Mouse (Mus musculus) heart, embryonic 14.5 days (tissue): ENCODE data around the gene Tnnc1. TPM values are rescaled to one million over a fixed set of nuclear protein-coding genes. Genes with fewer than 3 reads are reported as not detected.

Experiments used
- ATAC-seq: fragments of 200-750 bp; cut with Nextera tagmentation; 2 replicates; pipeline ENCODE4 v1.8.0; 2017; ENCODE audit warnings: low read depth, moderate TSS enrichment; ENCODE audit not compliant: insufficient number of reproducible peaks, insufficient read depth, low FRiP score
- H3K27ac ChIP-seq, 2 experiments: fragments of 200-500 bp in 1 of 2; fragments of 300-500 bp in 1 of 2; sonication (generic) in 1 of 2; replicated peaks in 1 of 2; 2 replicates each; pipeline ENCODE4 v1.5.1; 2012 to 2014; ENCODE audit warnings: low read depth in 2 of 2, low read length in 2 of 2, control low read depth in 1 of 2, mild to moderate bottlenecking in 1 of 2, mixed read lengths in 1 of 2; ENCODE audit not compliant: control insufficient read depth in 1 of 2, insufficient read depth in 1 of 2
- H3K27me3 ChIP-seq: fragments of 300-500 bp; sonication (generic); 2 replicates; pipeline ENCODE4 v1.6.1; 2014; ENCODE audit warnings: mild to moderate bottlenecking, low read length, control low read depth; ENCODE audit not compliant: control insufficient read depth, insufficient read depth
- H3K36me3 ChIP-seq: fragments of 300-500 bp; sonication (generic); 2 replicates; pipeline ENCODE4 v1.6.1; 2014; ENCODE audit warnings: mild to moderate bottlenecking, control low read depth, low read length, mixed read lengths; ENCODE audit not compliant: control insufficient read depth, insufficient read depth
- H3K4me1 ChIP-seq, 2 experiments: fragments of 200-500 bp in 1 of 2; fragments of 300-500 bp in 1 of 2; sonication (generic) in 1 of 2; 2 replicates each; pipeline ENCODE4 v1.6.1; 2012 to 2014; ENCODE audit warnings: low read length in 2 of 2, control low read depth in 1 of 2, mixed read lengths in 1 of 2; ENCODE audit not compliant: control insufficient read depth in 2 of 2, insufficient read depth in 2 of 2
- H3K4me2 ChIP-seq: fragments of 300-500 bp; sonication (generic); 2 replicates; pipeline ENCODE4 v1.6.1; 2014; ENCODE audit warnings: mild to moderate bottlenecking, low read length
- H3K4me3 ChIP-seq, 2 experiments: fragments of 200-500 bp in 1 of 2; fragments of 300-500 bp in 1 of 2; sonication (generic) in 1 of 2; 2 replicates each; pipeline ENCODE4 v1.5.1; 2012 to 2014; ENCODE audit warnings: low read length in 2 of 2, mild to moderate bottlenecking in 2 of 2, control low read depth in 1 of 2, low read depth in 1 of 2, moderate library complexity in 1 of 2; ENCODE audit not compliant: control insufficient read depth in 1 of 2, insufficient read depth in 1 of 2
- H3K9ac ChIP-seq: fragments of 300-500 bp; sonication (generic); 2 replicates; pipeline ENCODE4 v1.6.1; 2014; ENCODE audit warnings: mild to moderate bottlenecking, low read length
- H3K9me3 ChIP-seq: fragments of 300-500 bp; sonication (generic); 2 replicates; pipeline ENCODE4 v1.6.1; 2016; ENCODE audit warnings: low read length, control low read depth; ENCODE audit not compliant: control insufficient read depth
- WGBS: fragments of 180-500 bp; shearing (Covaris S2); extraction: QIAGEN DNeasy Blood & Tissue Kit; methylation state at CpG from one replicate; pipeline ENCODE4 v1.1.7; 2014; 5-methylcytosine and 5-hydroxymethylcytosine counted together
- polyA plus RNA-seq: library from polyadenylated mRNA; unstranded; fragments of >200 nt; fragmentation: Nextera tagmentation; extraction: Ambion mirVana; gene quantifications from 2 replicates; pipeline ENCODE4 v1.2.1, GENCODE M21; 2014

The Tnnc1 gene
- polyA plus RNA-seq, 1 experiment from 2014 or later = 5,119 TPM

GRCm38 (mm10) chr14:31260374-31260773 is 52.3 kb downstream of the Tnnc1 start:
- peaks cover 67% of the 10 kb centered on the region for H3K36me3 ChIP-seq

GRCm38 (mm10) chr14:31260932-31261331 is 52.8 kb downstream of the Tnnc1 start:
- Histone ChIP-seq H3K4me2 (no peak overlapping the region), H3K27me3 (no peaks in the 10 kb centered on the region), H3K27ac (no peak overlapping the region), H3K4me1 (no peaks in the 10 kb centered on the region), H3K9ac (no peak overlapping the region), H3K9me3 (no peaks in the 10 kb centered on the region), H3K36me3 (peaks cover 61% of the 10 kb centered on the region), H3K4me3 (no peak overlapping the region)
- WGBS = 93% methylated on average over 9 of the region's 9 CpGs
- no peak for ATAC-seq

More at GRCm38 (mm10) chr14:31260374-31260773, 52.3 kb downstream of the Tnnc1 start:
- ATAC-seq = no peak
- Histone ChIP-seq H3K27ac (no peak overlapping the region), H3K9me3 (no peaks in the 10 kb centered on the region), H3K9ac (no peak overlapping the region), H3K4me2 (no peak overlapping the region), H3K4me1 (no peaks in the 10 kb centered on the region), H3K27me3 (no peaks in the 10 kb centered on the region), H3K4me3 (no peak overlapping the region)
- 93% methylated on average over 4 of the region's 4 CpGs for WGBS

Other genes starting within 250 kb of the Tnnc1 start
- 48.1 and 60.3 TPM in 2 replicates for gene Glt8d1, start 206.9 kb upstream of the Tnnc1 start, polyA plus RNA-seq
- 382 and 395 TPM in 2 replicates for gene Spcs1, start 206.6 kb upstream of the Tnnc1 start, polyA plus RNA-seq
- 75.1 and 89.0 TPM in 2 replicates for gene Pbrm1, start 189.2 kb upstream of the Tnnc1 start, polyA plus RNA-seq
- 49.3 and 51.4 TPM in 2 replicates for gene Gnl3, start 189.2 kb upstream of the Tnnc1 start, polyA plus RNA-seq
- gene Smim4, start 79.4 kb upstream of the Tnnc1 start, polyA plus RNA-seq = 98.2 and 107 TPM in 2 replicates
- gene Nt5dc2, start 77.3 kb upstream of the Tnnc1 start, polyA plus RNA-seq = 329 and 341 TPM in 2 replicates
- gene Stab1, start 39.7 kb upstream of the Tnnc1 start, polyA plus RNA-seq = 56.0 and 66.8 TPM in 2 replicates
- 308 and 317 TPM in 2 replicates for gene Nisch, start 8.6 kb downstream of the Tnnc1 start, polyA plus RNA-seq
- 0.23 and 0.26 TPM in 2 replicates for gene Sema3g, start 9.5 kb downstream of the Tnnc1 start, polyA plus RNA-seq
- gene Phf7, start 43.0 kb downstream of the Tnnc1 start, polyA plus RNA-seq = 9.4 and 9.6 TPM in 2 replicates
- 47.6 TPM in 2 replicates for gene Bap1, start 43.1 kb downstream of the Tnnc1 start, polyA plus RNA-seq
- gene Dnah1, start 115.6 kb downstream of the Tnnc1 start, polyA plus RNA-seq = 0.86 and 0.93 TPM in 2 replicates
- 44.9 and 45.9 TPM in 2 replicates for gene Capn7, start 128.3 kb downstream of the Tnnc1 start, polyA plus RNA-seq
- 13.0 and 13.5 TPM in 2 replicates for gene Sh3bp5, start 227.8 kb downstream of the Tnnc1 start, polyA plus RNA-seq